Mouse (Mus musculus) heart, embryonic 16.5 days (tissue): ENCODE results near the gene Fam81b. TPM values are rescaled to one million over a fixed set of nuclear protein-coding genes. Genes with fewer than 3 reads are reported as not detected.

Experiments
- ATAC-seq: fragments of 200-750 bp; cut with Nextera tagmentation; replicated peaks from 2 replicates; pipeline ENCODE4 v1.8.0; 2017; ENCODE audit warnings: moderate number of reproducible peaks; ENCODE audit not compliant: insufficient read depth, low FRiP score; ENCODE audit errors: extremely low read depth
- H3K27ac ChIP-seq: fragments of 300-500 bp; sonication (generic); 2 replicates; pipeline ENCODE4 v1.5.1; 2014; ENCODE audit warnings: mild to moderate bottlenecking, low read length, control low read depth, moderate library complexity
- H3K27me3 ChIP-seq: fragments of 300-500 bp; sonication (generic); 2 replicates; pipeline ENCODE4 v1.6.1; 2014; ENCODE audit warnings: low read length, mixed read lengths; ENCODE audit not compliant: control insufficient read depth, insufficient read depth
- H3K36me3 ChIP-seq: fragments of 300-500 bp; sonication (generic); 2 replicates; pipeline ENCODE4 v1.6.1; 2014; ENCODE audit not compliant: control insufficient read depth, insufficient read depth
- H3K4me1 ChIP-seq: fragments of 300-500 bp; sonication (generic); 2 replicates; pipeline ENCODE4 v1.6.1; 2014; ENCODE audit warnings: low read length, mixed read lengths; ENCODE audit not compliant: control insufficient read depth, insufficient read depth
- H3K4me2 ChIP-seq: fragments of 300-500 bp; sonication (generic); 2 replicates; pipeline ENCODE4 v1.6.1; 2014; ENCODE audit warnings: low read depth, mild to moderate bottlenecking, control low read depth, low read length
- H3K4me3 ChIP-seq: fragments of 300-500 bp; sonication (generic); 2 replicates; pipeline ENCODE4 v1.5.1; 2014; ENCODE audit warnings: mild to moderate bottlenecking, control low read depth, low read length
- H3K9ac ChIP-seq: fragments of 300-500 bp; sonication (generic); 2 replicates; pipeline ENCODE4 v1.6.1; 2014; ENCODE audit warnings: low read length, control low read depth
- H3K9me3 ChIP-seq: fragments of 300-500 bp; sonication (generic); replicated peaks from 2 replicates; pipeline ENCODE4 v1.6.1; 2016; ENCODE audit warnings: low read length; ENCODE audit not compliant: control insufficient read depth
- WGBS: fragments of 180-500 bp; shearing (Covaris S2); extraction: QIAGEN DNeasy Blood & Tissue Kit; methylation state at CpG from one replicate; pipeline ENCODE4 v1.1.7; 2014; 5-methylcytosine and 5-hydroxymethylcytosine counted together
- polyA plus RNA-seq: library from polyadenylated mRNA; unstranded; fragments of >200 nt; fragmentation: Nextera tagmentation; extraction: Ambion mirVana; gene quantifications from 2 replicates; pipeline ENCODE4 v1.2.1, GENCODE M21; 2015

Gene Fam81b
- polyA plus RNA-seq, 1 experiment from 2014 or later: not detected

DNA sequence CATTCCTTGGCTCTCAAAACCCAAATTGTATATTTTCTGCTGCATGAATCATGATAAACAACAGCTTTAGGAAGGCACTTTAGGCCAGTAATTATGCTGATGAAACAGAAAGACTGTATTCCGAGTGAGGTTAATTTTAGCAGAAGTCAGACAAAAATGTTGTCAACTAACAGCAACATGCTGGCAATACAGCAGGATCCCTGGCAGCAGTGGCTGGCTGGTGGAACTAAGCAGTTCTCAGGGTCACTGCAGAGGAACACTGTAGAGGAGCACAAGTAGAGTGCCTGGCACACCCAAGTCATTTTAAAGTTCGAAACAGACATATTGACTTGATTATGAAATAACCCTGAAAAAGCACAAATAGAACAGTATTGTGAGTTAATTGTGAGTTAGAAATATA is 2.8 kb downstream of the Fam81b start:
- Histone ChIP-seq H3K27me3 (no peaks in the 10 kb centered on the region), H3K27ac (no peak overlapping the region), H3K4me2 (no peak overlapping the region), H3K4me1 (no peaks in the 10 kb centered on the region), H3K36me3 (no peaks in the 10 kb centered on the region), H3K9me3 (0 out of 2 replicates have a peak, but pooled peaks cover 3% of the 10 kb centered on the region), H3K4me3 (no peak overlapping the region), H3K9ac (no peak overlapping the region)
- 62% methylated on average over 2 of the region's 2 CpGs for WGBS
- ATAC-seq: no peak

DNA sequence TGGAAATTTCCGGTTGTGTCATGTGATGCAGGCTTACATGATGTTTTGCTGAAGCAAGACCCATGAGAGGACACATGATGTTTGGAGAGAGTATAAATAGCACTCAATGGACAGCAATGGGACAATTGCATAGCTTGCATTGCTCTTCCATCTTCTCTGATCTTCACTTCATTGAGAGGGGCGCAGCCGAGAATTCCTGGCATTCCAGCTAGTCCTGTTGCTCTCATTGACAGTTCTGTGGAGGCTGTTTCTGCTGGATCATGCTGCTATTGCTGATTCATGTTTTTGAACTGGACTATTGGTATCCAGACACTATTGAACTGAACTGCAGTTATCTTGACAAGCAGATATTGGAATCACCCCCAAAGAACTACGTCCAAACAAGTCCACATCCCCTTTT is 12.8 kb downstream of the Fam81b start:
- no peak overlapping the region for H3K9ac ChIP-seq
- WGBS: 38% methylated on average over 4 of the region's 4 CpGs
- no peak overlapping the region for H3K27ac ChIP-seq

DNA sequence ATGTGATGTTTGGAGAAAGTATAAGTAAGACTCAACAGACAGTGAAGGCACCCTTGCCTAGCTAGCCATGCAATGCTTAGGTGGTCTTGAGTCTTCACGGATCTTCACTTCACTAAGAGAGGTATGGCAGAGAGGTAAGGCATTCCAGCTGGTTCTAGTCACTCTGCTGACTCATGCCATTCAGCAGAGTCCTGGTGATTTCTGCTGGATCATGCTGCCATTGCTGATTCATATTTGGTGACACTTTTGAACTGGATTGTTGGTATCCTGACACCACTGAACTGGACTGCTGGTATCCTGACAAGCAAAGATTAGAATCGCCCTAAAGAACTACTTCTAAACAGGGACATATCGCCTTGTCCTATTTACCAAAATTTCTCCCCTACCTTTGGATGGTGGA is 20.3 kb downstream of the Fam81b start:
- H3K9ac ChIP-seq: no peak overlapping the region
- H3K27ac ChIP-seq: no peak overlapping the region
- no peaks in the 10 kb centered on the region for H3K27me3 ChIP-seq
- no peak overlapping the region for H3K4me3 ChIP-seq
- no peaks in the 10 kb centered on the region for H3K9me3 ChIP-seq
- no peaks in the 10 kb centered on the region for H3K4me1 ChIP-seq
- no peak overlapping the region for H3K4me2 ChIP-seq
- no peak for ATAC-seq
- 81% methylated on average over 3 of the region's 3 CpGs for WGBS
- H3K36me3 ChIP-seq: no peaks in the 10 kb centered on the region

More for the DNA sequence above, 12.8 kb downstream of the Fam81b start:
- H3K4me1 ChIP-seq: no peaks in the 10 kb centered on the region
- no peaks in the 10 kb centered on the region for H3K27me3 ChIP-seq
- H3K4me2 ChIP-seq: no peak overlapping the region
- no peaks in the 10 kb centered on the region for H3K36me3 ChIP-seq
- no peak overlapping the region for H3K4me3 ChIP-seq
- no peaks in the 10 kb centered on the region for H3K9me3 ChIP-seq
- ATAC-seq: no peak

DNA sequence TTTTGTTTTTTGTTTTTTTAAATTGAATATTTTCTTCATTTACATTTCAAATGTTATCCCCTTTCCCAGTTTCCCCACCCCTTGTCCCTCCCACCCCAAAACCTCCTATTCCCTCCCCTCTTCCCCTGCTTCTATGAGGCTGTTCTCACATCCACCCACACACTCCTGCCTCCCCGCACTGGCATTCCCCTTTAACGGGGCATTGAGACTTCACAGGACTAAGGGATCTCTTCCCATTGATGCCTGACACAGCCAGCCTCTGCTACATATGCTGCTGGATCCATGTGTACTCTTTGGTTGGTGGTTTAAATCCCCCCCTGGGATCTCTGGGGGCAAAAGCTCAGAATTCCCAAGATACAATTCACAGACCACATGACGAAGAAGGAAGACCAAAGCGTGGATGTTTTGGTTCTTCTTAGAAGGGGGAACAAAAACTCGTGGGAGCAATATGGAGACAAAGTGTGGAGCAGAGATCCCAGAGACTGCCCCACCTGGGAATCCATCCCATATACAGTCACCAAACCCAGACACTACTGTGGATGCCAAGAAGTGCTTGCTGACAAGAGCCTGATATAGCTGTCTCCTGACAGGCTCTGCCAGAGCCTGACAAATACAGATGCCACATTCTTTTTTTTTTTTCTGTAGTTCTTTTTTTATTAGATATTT is 40.4 kb downstream of the Fam81b start:
- WGBS: 53% methylated on average over 5 of the region's 5 CpGs
- H3K36me3 ChIP-seq: no peaks in the 10 kb centered on the region
- H3K4me3 ChIP-seq: no peak overlapping the region
- H3K9me3 ChIP-seq: no peaks in the 10 kb centered on the region
- no peak for ATAC-seq
- H3K27ac ChIP-seq: no peak overlapping the region
- no peaks in the 10 kb centered on the region for H3K27me3 ChIP-seq
- H3K4me2 ChIP-seq: no peak overlapping the region
- H3K9ac ChIP-seq: no peak overlapping the region
- peaks cover 3% of the 10 kb centered on the region for H3K4me1 ChIP-seq

DNA sequence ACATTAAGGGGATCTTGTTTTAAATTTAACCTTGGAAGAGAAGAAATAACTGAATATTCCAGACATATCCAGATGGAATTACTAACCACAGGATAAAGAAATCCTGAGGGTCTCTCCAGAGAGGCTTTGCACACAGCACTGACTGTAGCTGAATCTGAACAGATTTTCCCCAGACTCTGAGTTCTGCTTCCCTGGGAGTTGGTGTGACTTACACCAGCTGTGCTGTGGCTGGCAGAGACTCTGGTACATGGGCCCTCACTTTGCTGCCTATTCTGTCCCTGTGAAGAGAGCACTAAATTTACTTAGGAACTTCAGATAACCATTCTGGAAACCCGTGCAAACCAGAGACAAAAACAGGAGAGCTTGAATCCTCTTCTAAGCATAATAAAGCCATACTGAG is 46.1 kb downstream of the Fam81b start:
- no peaks in the 10 kb centered on the region for H3K36me3 ChIP-seq
- 40% methylated on average over 1 of the region's 1 CpGs for WGBS
- no peak for ATAC-seq

DNA sequence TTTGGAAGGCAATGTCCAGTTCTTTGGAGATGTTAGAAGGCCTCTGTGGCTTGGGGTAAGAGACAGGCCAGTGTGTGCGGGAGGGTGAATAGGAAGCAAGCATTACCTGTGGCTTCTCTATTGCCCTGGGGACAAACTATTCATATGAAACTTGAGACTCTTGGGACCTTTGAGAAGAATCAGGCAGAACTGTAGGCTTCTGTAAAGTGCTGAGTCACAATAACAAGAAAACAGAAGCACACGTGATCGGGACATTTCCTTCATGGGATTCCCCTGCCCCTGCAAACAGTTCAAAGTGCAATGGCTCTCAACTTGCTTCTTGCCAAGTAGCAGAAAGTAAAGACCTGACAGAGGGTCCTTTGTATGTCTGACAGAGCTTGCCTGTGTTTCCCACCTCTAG is 48.5 kb downstream of the Fam81b start:
- no peaks in the 10 kb centered on the region for H3K4me1 ChIP-seq
- WGBS: 81% methylated on average over 3 of the region's 3 CpGs
- no peak overlapping the region for H3K4me2 ChIP-seq
- no peaks in the 10 kb centered on the region for H3K27me3 ChIP-seq
- no peak overlapping the region for H3K9ac ChIP-seq
- no peak for ATAC-seq
- H3K27ac ChIP-seq: no peak overlapping the region
- no peak overlapping the region for H3K4me3 ChIP-seq
- H3K9me3 ChIP-seq: no peaks in the 10 kb centered on the region
- no peaks in the 10 kb centered on the region for H3K36me3 ChIP-seq

More for the DNA sequence above, 46.1 kb downstream of the Fam81b start:
- Histone ChIP-seq H3K4me2 (no peak overlapping the region), H3K27me3 (no peaks in the 10 kb centered on the region), H3K9ac (no peak overlapping the region), H3K4me3 (no peak overlapping the region), H3K27ac (no peak overlapping the region), H3K4me1 (no peaks in the 10 kb centered on the region), H3K9me3 (no peaks in the 10 kb centered on the region)

DNA sequence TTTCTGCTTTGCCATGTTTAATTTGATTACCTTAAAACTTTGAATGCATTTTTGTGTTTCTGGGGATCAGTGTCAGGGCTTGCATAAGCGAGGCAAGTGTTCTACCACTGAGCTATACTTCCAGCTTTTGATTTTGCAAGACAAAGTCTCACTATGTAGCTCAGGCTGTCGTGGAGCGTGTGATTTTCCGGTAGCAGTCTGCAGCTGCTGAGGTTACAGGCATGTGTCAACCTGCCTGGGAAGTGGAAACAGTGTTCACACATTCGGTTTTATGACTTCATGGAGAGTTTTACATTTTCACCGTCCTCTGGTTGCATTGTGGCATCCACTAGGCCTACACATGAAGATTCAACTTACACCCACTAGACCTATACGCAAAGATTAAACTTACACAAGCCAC is 54.8 kb downstream of the Fam81b start:
- no peak for ATAC-seq
- H3K27me3 ChIP-seq: no peaks in the 10 kb centered on the region
- 74% methylated on average over 7 of the region's 7 CpGs for WGBS
- no peaks in the 10 kb centered on the region for H3K9me3 ChIP-seq
- H3K36me3 ChIP-seq: no peaks in the 10 kb centered on the region
- no peak overlapping the region for H3K27ac ChIP-seq
- no peaks in the 10 kb centered on the region for H3K4me1 ChIP-seq
- H3K4me3 ChIP-seq: no peak overlapping the region
- no peak overlapping the region for H3K4me2 ChIP-seq
- H3K9ac ChIP-seq: no peak overlapping the region

DNA sequence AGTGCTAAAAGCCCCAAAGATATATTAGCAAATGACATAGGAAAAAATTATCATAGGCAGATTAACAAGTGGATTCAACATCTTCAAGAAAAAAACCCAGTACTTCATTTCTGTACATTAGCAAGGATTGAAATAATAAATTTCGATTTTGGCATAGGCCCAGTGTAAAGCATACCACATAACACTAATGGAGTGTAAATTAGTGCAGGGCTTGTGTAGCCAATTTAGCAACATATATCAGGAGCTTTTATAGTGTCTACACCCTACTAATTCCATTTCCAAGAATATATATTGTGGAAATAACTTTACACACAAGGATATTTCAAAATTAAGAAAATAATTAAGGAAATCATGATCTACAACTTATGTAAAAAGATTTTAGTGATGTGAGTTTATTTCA is 55.8 kb downstream of the Fam81b start:
- H3K9me3 ChIP-seq: no peaks in the 10 kb centered on the region
- no peak overlapping the region for H3K27ac ChIP-seq
- no peak overlapping the region for H3K4me3 ChIP-seq
- no peak for ATAC-seq
- no peak overlapping the region for H3K4me2 ChIP-seq
- H3K27me3 ChIP-seq: no peaks in the 10 kb centered on the region
- H3K9ac ChIP-seq: no peak overlapping the region
- H3K4me1 ChIP-seq: no peaks in the 10 kb centered on the region
- 50% methylated on average over 1 of the region's 1 CpGs for WGBS
- no peaks in the 10 kb centered on the region for H3K36me3 ChIP-seq

DNA sequence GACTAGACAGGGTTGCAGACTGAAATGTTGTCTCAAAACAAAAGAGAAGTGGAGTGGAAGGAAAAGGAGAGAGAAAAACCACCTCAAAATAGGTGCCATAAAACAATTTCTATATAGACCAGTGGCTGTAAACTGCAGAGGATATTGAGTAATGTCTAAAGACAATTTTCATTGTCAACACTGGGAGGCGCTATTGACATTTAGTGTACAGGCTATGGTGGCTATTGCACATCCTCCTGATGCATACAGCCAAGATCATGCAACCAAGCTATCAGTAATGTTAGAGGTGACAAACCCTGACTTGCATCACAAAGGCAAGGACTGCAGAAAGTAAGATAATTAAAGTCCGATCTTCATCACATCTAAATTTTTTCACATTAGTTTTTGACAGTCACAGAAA is 89.5 kb downstream of the Fam81b start:
- Histone ChIP-seq H3K4me2 (no peak overlapping the region), H3K36me3 (no peaks in the 10 kb centered on the region), H3K27me3 (no peaks in the 10 kb centered on the region), H3K27ac (no peak overlapping the region), H3K4me3 (no peak overlapping the region), H3K4me1 (no peaks in the 10 kb centered on the region), H3K9ac (no peak overlapping the region), H3K9me3 (no peaks in the 10 kb centered on the region)
- no peak for ATAC-seq
- 49% methylated on average over 2 of the region's 2 CpGs for WGBS
